Mouse (Mus musculus): ENCODE data around the gene Dnah6.

The Dnah6 gene

DNA sequence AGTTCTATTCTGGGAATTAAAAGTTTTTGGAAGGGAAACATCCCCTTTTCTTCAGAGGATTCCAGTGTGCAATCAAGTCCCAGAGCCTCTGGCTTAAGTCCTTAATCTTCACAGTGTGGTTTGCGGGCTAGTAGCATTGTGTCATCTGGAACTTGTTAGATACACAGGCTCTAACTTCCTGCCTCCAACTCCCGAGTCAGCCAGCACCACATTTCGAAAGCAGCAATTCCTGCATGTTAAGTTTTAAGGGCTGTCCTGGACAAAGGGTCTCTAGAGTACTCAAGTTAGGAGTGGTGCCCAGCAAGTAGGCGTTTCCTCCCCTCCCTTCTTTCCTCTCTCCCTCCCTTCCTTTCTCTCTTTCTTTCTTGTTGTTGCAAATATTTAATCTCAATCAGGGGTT, 7.0 kb upstream of the Dnah6 start:
- in situ Hi-C loops (cut with MboI, MseI) = no loop called here

DNA sequence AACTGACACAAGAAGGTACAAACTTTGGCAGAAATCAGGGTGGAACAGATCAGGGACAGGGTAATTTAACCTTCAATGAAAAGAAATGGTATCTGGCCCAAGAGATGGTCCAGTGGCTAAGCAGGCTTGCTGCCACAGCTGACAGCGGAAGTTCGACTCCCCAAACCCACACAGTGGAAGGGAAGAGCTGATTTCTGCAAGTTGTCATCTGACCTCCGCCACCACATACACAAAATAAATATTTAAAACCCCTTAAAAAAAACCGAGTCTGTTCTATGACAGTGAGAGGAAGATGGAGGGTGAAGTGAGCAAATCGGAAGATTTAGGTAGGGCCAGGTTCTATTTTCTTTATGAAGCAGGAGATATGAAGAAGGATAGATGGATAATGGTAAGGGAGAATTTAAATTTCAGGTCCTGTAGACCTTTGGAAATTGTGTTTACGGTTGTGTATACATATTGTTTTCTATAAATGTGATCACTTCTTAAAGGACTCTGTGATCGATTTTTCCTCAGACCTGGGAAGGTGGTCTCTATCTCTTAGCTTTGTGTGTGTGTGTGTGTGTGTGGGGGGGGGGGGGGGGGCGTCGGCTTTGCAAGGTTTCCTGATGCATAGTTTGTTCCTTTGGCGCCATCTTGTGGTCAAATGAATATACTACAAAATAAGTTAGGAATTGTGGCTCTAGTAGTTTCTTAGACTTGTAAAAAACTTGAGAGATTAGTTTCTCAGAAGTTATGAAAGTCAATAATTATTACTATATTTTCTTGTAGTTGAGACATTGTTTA, 6.1 kb upstream of the Dnah6 start:
- in situ Hi-C loops (cut with MboI, MseI) = no loop called here

GRCm38 (mm10) chr6:73222841-73223526, 1.5 kb upstream of the Dnah6 start:
- in situ Hi-C loops (cut with MboI, MseI) = loop anchor here (5.0 kb wide), 1 partner anchor 181 kb away; no protein-coding TSS in a partner anchor

DNA sequence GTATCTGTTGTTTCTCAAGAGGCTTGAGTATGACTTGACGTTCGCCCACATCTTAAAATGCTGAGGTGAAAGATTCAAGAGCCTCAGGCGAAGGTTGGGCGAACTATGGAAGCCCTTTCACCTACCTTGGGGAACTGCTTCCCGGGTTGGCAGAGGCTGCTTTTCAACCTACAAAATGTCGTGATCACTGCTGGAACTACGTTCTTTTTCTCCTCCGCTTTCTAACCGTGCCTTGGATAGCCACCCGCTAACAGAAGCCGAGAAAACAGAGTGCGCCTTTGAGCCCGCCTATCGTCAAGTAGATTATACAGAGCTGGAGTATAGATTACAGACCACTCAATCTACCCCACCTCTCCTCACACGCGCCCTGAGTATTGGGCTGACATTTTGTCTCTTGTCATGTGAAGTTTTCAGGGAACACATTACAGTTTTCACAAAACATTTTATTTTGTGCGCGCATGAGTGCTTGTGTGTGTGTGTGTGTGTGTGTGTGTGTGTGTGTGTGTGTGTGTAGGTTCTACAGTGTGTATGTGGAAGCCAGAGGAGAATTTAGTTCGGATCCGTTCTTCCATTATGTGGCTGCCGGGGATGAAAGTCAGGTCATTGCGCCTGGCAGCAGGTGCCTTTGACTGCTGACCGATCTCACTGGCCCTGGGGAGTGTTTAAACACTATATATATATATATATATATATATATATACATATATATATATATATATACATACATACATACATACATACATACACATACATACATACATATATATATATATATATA, 696 bp upstream of the Dnah6 start:
- in situ Hi-C loops (cut with MboI, MseI) = loop anchor here (5.0 kb wide), 1 partner anchor 180 kb away; no protein-coding TSS in a partner anchor

- in situ Hi-C loops (cut with MboI, MseI) = no loop called here
Measured at GRCm38 (mm10) chr6:73211602-73212001, 9.8 kb downstream of the Dnah6 start.

DNA sequence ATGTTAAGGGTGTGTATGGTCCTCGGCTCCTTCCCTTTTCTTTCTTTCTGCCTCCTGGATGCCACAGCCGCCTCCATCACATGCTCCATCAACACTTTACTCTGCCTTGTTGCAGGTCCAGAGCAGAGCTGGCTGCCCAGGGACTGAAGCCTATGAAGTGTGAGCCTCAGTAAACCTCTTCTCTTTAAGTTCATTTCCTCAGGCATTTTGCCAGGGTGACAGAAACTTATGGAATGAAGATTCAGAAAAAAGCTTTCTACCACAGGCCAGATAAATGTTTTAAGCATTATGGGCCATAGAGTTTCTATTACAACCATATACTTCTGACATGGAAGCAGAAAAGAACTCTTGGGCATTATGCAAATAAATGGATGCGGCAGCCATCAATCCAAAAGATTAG, 10.4 kb downstream of the Dnah6 start:
- in situ Hi-C loops (cut with MboI, MseI) = no loop called here

DNA sequence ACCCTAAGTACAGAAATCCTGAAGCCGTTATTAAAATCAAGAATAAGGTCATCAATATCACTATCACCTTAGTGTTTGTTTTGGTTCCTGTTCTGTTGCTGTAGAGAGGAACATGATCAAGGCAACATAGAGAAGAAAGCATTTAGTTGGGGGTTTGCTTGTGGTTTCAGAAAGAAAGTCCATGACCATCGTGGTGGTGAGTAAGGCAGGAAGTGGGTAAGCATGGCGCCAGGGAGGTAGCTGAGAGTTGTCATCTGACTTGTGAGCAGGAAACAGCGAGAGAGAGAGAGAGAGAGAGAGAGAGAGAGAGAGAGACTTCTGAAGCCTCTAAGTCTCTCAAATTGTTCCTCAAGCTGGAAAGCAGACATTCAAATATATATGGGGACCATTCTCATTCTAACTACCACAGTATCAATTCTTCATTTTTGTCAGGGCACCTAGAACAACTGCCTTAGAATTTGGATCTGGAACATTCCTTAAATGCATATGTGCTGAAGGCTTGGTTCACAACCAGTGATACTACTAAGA, 10.9 kb downstream of the Dnah6 start:
- in situ Hi-C loops (cut with MboI, MseI) = no loop called here

GRCm38 (mm10) chr6:73209598-73209997, 11.9 kb downstream of the Dnah6 start:
- in situ Hi-C loops (cut with MboI, MseI) = no loop called here

GRCm38 (mm10) chr6:73204937-73205336, 16.5 kb downstream of the Dnah6 start:
- in situ Hi-C loops (cut with MboI, MseI) = no loop called here

- in situ Hi-C loops (cut with MboI, MseI) = no loop called here
Measured at GRCm38 (mm10) chr6:73203724-73204123, 17.7 kb downstream of the Dnah6 start.

DNA sequence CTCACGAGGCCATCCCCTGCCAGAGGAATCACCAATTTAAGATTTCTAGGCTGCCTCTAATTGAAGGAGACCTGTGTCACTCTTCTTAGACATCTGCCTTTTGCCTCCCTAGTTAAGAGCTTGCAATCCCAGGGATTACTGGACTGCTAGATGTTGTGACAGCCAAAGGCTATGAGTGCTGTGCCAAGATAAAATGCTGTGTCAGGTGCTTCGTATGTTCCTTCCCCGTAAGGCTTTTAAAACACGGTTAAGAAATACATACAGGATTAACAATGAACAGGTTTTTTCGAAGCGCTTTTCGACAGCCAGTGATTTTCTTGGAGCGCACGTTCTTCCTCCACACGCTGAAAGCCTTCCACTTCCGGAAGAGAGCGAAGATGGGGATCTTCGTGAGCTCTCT, 26.2 kb downstream of the Dnah6 start:
- in situ Hi-C loops (cut with MboI, MseI) = no loop called here

GRCm38 (mm10) chr6:73190756-73191155, 30.7 kb downstream of the Dnah6 start:
- in situ Hi-C loops (cut with MboI, MseI) = no loop called here

GRCm38 (mm10) chr6:73184276-73184675, 37.2 kb downstream of the Dnah6 start:
- in situ Hi-C loops (cut with MboI, MseI) = no loop called here

DNA sequence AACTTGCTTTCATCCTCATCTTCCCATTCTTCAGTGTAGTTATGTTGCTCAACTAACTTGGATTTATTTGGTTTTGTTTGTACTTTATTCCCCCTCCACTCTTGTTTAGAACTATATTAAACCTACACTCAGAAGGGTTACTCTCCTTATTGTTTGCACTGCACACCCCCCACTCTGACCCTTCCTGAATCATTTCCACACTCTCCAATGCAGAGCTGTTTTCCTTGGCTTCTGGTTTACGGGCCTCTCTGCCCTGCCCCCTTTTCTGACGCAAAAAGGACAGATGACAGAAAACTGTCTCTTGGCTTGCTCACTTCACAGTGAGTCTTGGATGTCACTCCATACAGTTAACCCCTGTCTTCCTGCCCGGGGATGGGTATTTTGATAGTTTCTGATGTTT, 38.5 kb downstream of the Dnah6 start:
- in situ Hi-C loops (cut with MboI, MseI) = no loop called here

DNA sequence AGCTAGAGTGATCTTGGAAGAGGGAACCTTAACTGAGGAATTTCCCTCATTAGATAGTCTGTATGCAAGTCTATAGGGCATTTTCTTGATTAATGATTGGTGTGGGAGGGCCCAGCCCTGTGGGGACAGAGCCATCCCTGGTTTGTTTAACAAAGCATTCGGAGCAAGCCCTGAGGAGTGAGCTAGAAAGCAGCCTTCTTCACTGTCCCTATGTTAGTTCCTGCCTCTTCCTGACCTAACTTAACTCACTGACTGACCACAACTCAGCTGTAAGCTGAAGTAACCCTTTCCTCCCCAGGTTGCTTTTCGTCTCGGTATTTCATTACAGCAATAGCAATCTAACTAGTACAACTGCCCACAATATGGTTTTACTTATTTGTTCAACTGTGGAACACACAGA, 39.0 kb downstream of the Dnah6 start:
- in situ Hi-C loops (cut with MboI, MseI) = no loop called here

GRCm38 (mm10) chr6:73182006-73182405, 39.4 kb downstream of the Dnah6 start:
- in situ Hi-C loops (cut with MboI, MseI) = no loop called here

- in situ Hi-C loops (cut with MboI, MseI) = no loop called here
Measured at GRCm38 (mm10) chr6:73175156-73175555, 46.3 kb downstream of the Dnah6 start.

DNA sequence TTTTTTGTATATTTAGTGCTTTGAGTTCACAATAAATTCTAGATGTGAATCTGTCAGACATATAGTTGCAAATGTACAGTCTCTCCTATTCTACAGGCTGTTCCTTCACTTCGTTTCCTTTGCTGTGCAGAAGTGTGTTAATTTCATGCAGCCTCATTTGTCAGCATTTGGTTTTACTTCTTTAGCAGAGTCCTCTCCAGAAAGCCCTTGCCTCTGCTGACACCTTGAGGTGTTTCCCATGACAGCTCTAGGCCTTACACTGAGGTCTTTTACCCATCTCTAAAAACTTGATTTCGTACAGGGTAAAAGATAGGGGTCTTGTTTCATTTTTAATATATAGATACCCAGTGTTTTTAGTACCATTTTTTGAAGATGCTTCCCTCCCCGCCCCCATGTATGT, 54.2 kb downstream of the Dnah6 start:
- in situ Hi-C loops (cut with MboI, MseI) = loop anchor here (10.0 kb wide), 1 partner anchor 1342 kb away; the partner anchor contains the start of gene Mrpl35

DNA sequence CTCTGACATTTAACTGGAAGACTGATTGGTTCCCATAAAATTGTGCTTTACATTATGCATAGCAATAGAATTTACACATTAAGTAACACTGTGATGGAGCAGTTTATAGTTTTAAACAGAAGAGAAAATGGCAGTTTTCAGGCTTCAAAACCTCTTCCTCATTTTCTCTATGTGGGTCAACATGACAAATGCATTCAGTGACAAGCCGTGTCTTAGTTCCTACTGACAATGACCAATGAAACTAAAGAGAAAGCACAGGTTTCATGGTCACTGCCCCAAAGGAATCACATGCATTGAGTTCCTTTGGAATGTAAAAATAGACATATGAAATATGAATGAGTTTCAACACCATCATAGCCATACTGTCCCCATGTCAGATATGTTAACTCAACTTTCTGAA, 58.5 kb downstream of the Dnah6 start:
- in situ Hi-C loops (cut with MboI, MseI) = loop anchor here (10.0 kb wide), 1 partner anchor 1338 kb away; the partner anchor contains the start of gene Mrpl35

- in situ Hi-C loops (cut with MboI, MseI) = loop anchor here (10.0 kb wide), 1 partner anchor 1337 kb away; the partner anchor contains the start of gene Mrpl35
Measured at GRCm38 (mm10) chr6:73161338-73161737, 60.1 kb downstream of the Dnah6 start.

DNA sequence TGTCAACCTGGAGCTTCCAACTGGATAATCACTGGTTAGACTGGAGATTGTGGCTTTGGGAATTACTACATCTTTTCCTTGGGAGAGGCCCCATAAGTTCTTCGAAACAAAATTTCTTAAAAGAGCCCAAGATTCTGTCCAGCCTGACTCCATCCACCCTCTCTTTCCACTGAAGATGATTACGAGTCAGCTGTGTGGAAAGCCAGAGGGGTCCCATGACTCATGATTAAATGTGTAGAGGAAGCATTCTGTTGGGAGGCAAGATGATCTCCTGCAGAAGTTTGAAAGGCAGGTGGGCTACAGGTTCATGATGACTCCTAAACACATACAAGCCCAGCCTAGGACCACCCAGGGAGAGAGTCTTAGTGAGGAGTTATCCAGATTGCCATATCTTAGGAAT, 66.0 kb downstream of the Dnah6 start:
- in situ Hi-C loops (cut with MboI, MseI) = loop anchor here (10.0 kb wide), 1 partner anchor 211 kb away; no protein-coding TSS in a partner anchor

DNA sequence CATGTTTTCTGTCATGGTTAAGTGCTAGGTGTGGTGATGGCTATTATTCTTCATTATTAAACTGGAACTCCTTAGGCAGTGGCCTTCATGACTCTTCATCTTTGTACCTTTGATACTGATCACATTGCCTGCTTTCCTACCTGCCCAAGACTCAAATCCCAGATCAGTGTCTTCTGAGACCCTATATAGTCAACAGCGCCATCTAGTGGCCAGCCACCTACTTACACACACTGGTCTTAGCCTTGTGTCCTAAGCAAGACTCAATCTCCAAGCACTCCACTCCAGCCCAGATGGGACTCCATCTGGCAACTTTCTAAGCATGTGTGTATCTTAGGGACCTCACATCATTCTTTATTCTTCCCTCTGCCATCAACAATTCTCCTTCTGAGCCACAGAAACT, 67.8 kb downstream of the Dnah6 start:
- in situ Hi-C loops (cut with MboI, MseI) = loop anchor here (10.0 kb wide), 1 partner anchor 209 kb away; no protein-coding TSS in a partner anchor
